8 mouse cellular contexts compared by ENCODE assay signal in genomic region chr1:165120349-165120898, GRCm38 (mm10). TPM values are rescaled to one million over a fixed set of nuclear protein-coding genes. Genes with fewer than 3 reads are reported as not detected.
DNase-seq lines count a peak whose midpoint lies in the region; ATAC-seq and TF ChIP-seq lines count a peak whose summit lies in the region.

No protein-coding gene starts in this region.

- peak; percentile 94 for ATAC-seq in activated CD4-positive, CD25-positive, alpha-beta regulatory T cell, adult 4 months
- ATAC-seq in common myeloid progenitor, adult 5-6 weeks (replicated peaks; ENCODE audit: low read depth, poor library complexity, severe bottlenecking) = peak; percentile 96
- ATAC-seq in hindbrain, embryonic 16.5 days = peak; percentile 87

- no peak overlapping the region for H3K27ac ChIP-seq in gastrocnemius, adult 2 months
- H3K27ac ChIP-seq in hindbrain, embryonic 16.5 days (ENCODE audit: low read depth, low read length) = no peak overlapping the region
- H3K27ac ChIP-seq in left cerebral cortex, adult 2 months = no peak overlapping the region; the same call in 1 of the 2 replicates

- H3K4me2 ChIP-seq in hindbrain, embryonic 16.5 days (ENCODE audit: low read length) = no peak overlapping the region; the same call in none of the 2 replicates

- intact Hi-C loops in gastrocnemius, adult 2 months (cut with DNase I) = loop anchor here (2.0 to 5.0 kb wide), 2 partner anchors 753 to 804 kb away; no protein-coding TSS in a partner anchor
- intact Hi-C loops in left cerebral cortex, adult 2 months (cut with DNase I) = loop anchor here (1.0 to 10.0 kb wide), 5 partner anchors 223 to 804 kb away; no protein-coding TSS in a partner anchor

- WGBS in hindbrain, embryonic 16.5 days = 20% methylated on average over 21 of the region's 21 CpGs

- no peaks in the 10 kb centered on the region for H3K9me3 ChIP-seq in hindbrain, embryonic 16.5 days (ENCODE audit: control insufficient read depth, low read length)
- peaks cover 9% of the 10 kb centered on the region for H3K9me3 ChIP-seq in megakaryocyte, embryonic 14.5 days

- H3K36me3 ChIP-seq in hindbrain, embryonic 16.5 days (ENCODE audit: control insufficient read depth, insufficient read depth, low read length) = no peaks in the 10 kb centered on the region
- H3K36me3 ChIP-seq in megakaryocyte, embryonic 14.5 days (replicated peaks; ENCODE audit: low read length) = no peaks in the 10 kb centered on the region

- no peaks in the 10 kb centered on the region for H3K27me3 ChIP-seq in hindbrain, embryonic 16.5 days (replicated peaks; ENCODE audit: control insufficient read depth, insufficient read depth, low read length)
- peaks cover 23% of the 10 kb centered on the region for H3K27me3 ChIP-seq in megakaryocyte, embryonic 14.5 days (replicated peaks)

- H3K9ac ChIP-seq in hindbrain, embryonic 16.5 days (ENCODE audit: low read depth, low read length) = no peak overlapping the region; the same call in 1 of the 2 replicates

- peak overlapping the region; percentile 58 for H3K4me3 ChIP-seq in gastrocnemius, adult 2 months
- no peak overlapping the region for H3K4me3 ChIP-seq in hindbrain, embryonic 16.5 days (ENCODE audit: low read length)
- H3K4me3 ChIP-seq in left cerebral cortex, adult 2 months = no peak overlapping the region
- H3K4me3 ChIP-seq in megakaryocyte, embryonic 14.5 days (replicated peaks) = peak overlapping the region; percentile 34

- DNase-seq in gastrocnemius, adult 2 months = peak; percentile 91
- DNase-seq in left cerebral cortex, adult 2 months (ENCODE audit: extremely low spot score in 1 of 2, low spot score in 2 of 2) = peak; percentile 88 to 93
- DNase-seq in right cerebral cortex, adult 18-20 months = peak; percentile 87
- DNase-seq in urinary bladder, adult 2 months (ENCODE audit: low spot score) = peak; percentile 77

- peak; percentile 78 for TF ChIP-seq CTCF in gastrocnemius, adult 2 months (IDR thresholded peaks at IDR 0.05)
- peak; percentile 74 for TF ChIP-seq CTCF in left cerebral cortex, adult 2 months (IDR thresholded peaks at IDR 0.05)

- peaks cover 6% of the 10 kb centered on the region for H3K4me1 ChIP-seq in hindbrain, embryonic 16.5 days (ENCODE audit: control insufficient read depth, insufficient read depth, low read depth, low read length)
- H3K4me1 ChIP-seq in megakaryocyte, embryonic 14.5 days = peaks cover 32% of the 10 kb centered on the region

RNA-seq across cellular contexts. Expression of gene Tbx19, which starts 40.1 kb away (rescaled TPM):
- polyA plus RNA-seq in activated CD4-positive, CD25-positive, alpha-beta regulatory T cell, adult 4 months (2017; shearing (Covaris generic)) = not detected
- total RNA-seq in common myeloid progenitor, adult 5-6 weeks (2017) = not detected in 2 replicates
- not detected for total RNA-seq in gastrocnemius, adult 2 months (2021)
- not detected in 2 replicates for polyA plus RNA-seq in hindbrain, embryonic 16.5 days (2015; fragmentation: Nextera tagmentation; extraction: Ambion mirVana)
- total RNA-seq in left cerebral cortex, adult 2 months (2021) = not detected
- polyA plus RNA-seq in megakaryocyte, embryonic 14.5 days (2012; ENCODE audit: insufficient read depth, low replicate concordance) = 0.30 TPM in 1 of 2 replicates, not detected in the other
- polyA plus RNA-seq in urinary bladder, adult 2 months (2012; rRNA removed) = not detected in 2 replicates

Comparison
In these comparisons a context has a peak if more than half of its experiments do, and no peak if none do; other contexts are left out.
1. H3K4me3 ChIP-seq: peak in gastrocnemius, adult 2 months (single experiment) and megakaryocyte, embryonic 14.5 days (single experiment); none in hindbrain, embryonic 16.5 days (single experiment) and left cerebral cortex, adult 2 months (single experiment).
2. Peak in every context shown above with its lines, with median percentiles within 50 percentile points of each other: ATAC-seq and DNase-seq.